Mouse (Mus musculus): Measurements from ENCODE around the gene Ankrd34a. TPM values are rescaled to one million over a fixed set of nuclear protein-coding genes. Genes with fewer than 3 reads are reported as not detected.

The Ankrd34a gene
- polyA plus RNA-seq, 1 experiment: 12.4 TPM

DNA sequence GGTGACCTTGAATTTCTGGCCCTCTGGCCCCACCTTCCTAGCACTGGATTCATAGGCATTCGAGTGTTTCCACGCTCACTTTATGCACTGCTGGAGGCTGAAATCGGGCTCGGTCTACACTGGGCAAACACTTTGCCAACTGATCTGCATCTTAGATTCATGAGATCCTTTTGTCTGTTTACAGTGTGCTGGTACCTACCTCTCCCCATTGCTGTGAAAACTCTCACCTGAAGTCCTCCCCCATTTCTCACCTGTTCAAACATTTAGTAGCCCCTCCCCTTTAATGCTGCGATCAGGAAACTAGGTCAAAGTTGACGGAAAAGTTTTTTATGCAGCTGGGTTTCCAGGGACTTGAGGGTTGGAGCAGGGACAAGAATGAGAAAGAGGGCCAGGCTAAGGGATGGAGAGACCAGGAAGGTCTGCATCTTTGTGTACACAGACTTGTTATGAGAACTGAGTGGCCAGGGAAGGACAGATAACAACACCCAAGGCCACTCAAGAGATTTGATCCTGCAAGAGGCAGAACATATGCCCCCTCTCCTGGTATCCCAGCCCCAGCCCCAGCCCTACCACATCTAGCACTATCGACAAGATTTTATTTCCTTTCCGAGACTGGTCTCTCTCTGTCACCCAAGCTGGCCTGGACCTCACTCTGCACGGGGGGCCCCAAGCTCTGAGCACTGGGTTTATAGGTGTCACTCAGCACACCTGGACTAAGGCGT is 32.4 kb upstream of the Ankrd34a start:
- no peak for DNase-seq (ENCODE audit: low read depth)
- TF ChIP-seq POLR2A (IDR thresholded peaks at IDR 0.05; ENCODE audit: borderline replicate concordance, extremely low read depth, insufficient read depth, insufficient read length, poor library complexity, severe bottlenecking) (no peak), CTCF (IDR thresholded peaks at IDR 0.05; ENCODE audit: borderline replicate concordance, extremely low read depth, insufficient read depth, insufficient read length) (no peak)

DNA sequence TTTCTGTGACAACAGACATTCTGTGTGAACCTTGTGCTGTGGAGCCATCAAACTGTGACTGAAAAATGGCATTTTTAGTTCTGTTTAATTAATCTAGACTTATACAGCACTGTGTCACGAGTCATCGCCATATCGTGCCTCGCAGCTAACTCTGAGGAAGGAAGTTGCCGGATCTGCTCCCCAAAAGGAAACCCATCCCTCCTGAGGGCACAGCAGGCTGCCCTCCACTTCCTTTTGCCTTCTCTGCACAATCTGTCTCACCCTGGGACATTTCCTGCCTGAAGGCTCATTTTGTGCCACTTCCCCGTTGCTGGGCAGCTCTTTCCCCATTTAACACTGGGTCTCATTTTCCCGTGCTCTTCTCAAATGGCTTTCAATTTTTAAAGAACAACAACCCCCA is 31.8 kb upstream of the Ankrd34a start:
- TF ChIP-seq CTCF (IDR thresholded peaks at IDR 0.05; ENCODE audit: borderline replicate concordance, extremely low read depth, insufficient read depth, insufficient read length) (no peak), POLR2A (IDR thresholded peaks at IDR 0.05; ENCODE audit: borderline replicate concordance, extremely low read depth, insufficient read depth, insufficient read length, poor library complexity, severe bottlenecking) (no peak)
- no peak for DNase-seq (ENCODE audit: low read depth)

DNA sequence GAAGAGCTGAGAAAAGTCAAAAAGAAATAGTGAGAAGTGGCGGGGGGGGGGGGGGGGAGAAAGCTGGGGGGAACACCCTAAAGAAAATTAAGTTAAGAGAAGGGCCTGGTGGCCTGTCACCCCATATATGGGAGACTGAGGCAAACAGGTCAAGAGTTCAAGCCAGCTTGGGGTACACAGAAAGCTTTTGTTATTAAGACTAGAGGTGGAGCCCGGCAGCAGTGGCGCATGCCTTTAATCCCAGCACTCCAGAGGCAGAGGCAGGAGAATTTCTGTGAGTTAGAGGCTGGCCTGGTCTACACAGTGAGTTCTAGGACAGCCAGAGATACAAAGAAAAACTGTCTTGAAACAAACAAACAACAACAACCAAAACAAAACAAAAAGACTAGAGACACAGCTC is 31.3 kb upstream of the Ankrd34a start:
- DNase-seq (ENCODE audit: low read depth): no peak
- TF ChIP-seq POLR2A (IDR thresholded peaks at IDR 0.05; ENCODE audit: borderline replicate concordance, extremely low read depth, insufficient read depth, insufficient read length, poor library complexity, severe bottlenecking) (no peak), CTCF (IDR thresholded peaks at IDR 0.05; ENCODE audit: borderline replicate concordance, extremely low read depth, insufficient read depth, insufficient read length) (no peak)

DNA sequence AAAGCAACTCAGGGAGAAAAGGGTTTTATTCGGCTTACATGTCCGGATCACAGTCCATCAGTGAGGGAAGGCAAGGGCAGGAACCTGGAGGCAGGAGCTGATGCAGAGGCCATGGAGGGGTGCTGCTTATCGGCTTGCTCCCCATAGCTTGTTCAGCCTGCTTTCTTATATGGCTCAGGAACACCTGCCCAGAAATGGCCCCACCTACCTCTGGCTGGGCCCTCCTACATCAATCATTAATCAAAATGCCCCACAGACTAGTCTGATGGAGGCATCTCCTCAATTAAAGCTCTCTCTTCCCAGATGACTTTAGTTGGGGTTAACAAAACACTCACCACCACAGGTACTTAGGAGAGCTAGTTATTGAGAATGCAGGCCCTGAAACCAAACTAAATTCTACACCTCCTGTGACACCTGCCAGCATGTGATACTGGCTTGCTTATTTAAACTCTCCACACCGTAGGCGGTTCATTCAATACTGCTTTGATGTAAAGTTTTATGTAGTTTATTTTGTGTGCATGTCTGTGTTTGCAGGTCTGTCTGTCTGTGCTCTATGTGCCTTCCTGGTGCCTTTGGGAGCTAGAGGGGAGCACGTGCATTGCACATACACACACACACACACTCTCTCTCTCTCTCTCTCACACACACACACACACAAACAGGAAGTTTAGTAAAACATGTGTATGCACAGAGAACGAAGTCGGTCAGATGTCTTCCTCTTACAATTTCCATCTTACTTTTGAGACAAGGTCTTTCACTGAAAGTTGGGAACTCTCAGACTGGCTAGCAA is 29.6 kb upstream of the Ankrd34a start:
- TF ChIP-seq CTCF (IDR thresholded peaks at IDR 0.05; ENCODE audit: borderline replicate concordance, extremely low read depth, insufficient read depth, insufficient read length) (no peak), POLR2A (IDR thresholded peaks at IDR 0.05; ENCODE audit: borderline replicate concordance, extremely low read depth, insufficient read depth, insufficient read length, poor library complexity, severe bottlenecking) (no peak)
- DNase-seq (ENCODE audit: low read depth): no peak

DNA sequence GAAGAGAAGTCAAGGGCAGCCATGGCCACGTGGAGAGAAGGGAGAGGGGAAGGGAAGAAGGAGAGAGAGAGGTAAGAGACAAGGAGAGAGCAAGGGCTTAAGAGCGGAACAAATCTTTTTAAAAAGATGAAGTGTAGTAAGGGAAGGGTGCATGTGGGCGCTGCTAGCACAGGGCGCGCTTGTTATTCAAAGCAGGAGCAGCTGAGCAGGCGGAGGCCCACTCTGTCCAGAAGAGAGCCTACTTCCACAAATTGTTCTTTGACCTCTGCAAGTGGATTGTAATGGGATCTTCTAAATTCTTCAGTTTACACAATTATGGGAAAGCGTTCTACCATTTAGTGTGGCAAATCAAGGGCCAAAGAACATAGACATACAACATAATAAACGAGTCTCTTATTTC is 27.8 kb upstream of the Ankrd34a start:
- TF ChIP-seq CTCF (IDR thresholded peaks at IDR 0.05; ENCODE audit: borderline replicate concordance, extremely low read depth, insufficient read depth, insufficient read length): no peak
- no peak for DNase-seq (ENCODE audit: low read depth)

DNA sequence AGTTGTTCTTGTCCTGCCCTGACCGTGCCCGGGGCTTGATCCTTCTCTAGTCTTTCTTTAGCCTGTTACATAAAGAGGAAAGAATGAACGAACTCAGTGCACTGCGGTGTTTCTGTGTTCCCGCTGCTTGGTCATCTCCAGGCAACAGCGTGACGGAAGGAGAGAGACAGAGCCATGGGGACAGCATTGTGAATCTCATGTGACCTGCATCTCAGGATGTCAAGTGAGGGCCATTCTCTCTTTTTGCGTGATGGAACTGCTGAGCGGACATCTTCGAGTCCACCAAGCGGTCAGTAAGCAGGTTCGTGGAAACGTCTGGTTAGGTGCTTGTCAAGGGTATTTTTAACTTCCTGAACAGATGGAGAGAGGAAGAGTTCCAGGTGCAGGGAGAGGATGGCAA is 26.9 kb upstream of the Ankrd34a start:
- TF ChIP-seq CTCF (IDR thresholded peaks at IDR 0.05; ENCODE audit: borderline replicate concordance, extremely low read depth, insufficient read depth, insufficient read length): no peak
- DNase-seq (ENCODE audit: low read depth): no peak

DNA sequence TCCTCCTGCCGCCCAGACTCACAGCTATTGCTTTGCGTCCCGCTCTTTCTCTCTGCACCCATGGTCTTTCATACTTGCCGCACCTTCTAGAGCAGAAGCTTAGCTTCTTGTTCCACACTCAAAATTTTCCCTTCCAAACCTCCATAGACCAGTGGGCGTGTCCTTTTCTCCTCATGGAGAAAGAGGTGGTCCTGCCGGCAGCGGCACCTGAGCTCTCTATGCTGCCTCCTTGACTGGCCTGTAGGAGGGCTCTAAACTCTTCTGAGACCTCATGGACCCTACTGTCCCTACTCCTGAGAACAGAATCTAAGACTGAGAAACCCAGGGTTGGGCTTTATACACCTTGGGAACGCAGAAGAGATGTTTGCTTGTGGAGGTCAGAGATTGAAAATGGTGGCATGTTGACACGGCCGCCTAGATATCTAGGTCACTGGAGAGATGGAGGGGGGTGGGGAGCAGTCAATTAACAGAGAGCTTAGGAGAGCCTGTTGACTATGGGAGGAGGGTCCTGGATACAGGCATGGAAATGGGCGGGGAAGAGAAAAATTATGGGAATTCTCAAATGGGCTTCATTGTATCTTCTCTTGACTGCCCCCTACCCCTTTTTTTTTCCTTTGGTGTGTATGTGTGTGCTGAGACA is 26.4 kb upstream of the Ankrd34a start:
- TF ChIP-seq CTCF (IDR thresholded peaks at IDR 0.05; ENCODE audit: borderline replicate concordance, extremely low read depth, insufficient read depth, insufficient read length) (no peak), POLR2A (IDR thresholded peaks at IDR 0.05; ENCODE audit: borderline replicate concordance, extremely low read depth, insufficient read depth, insufficient read length, poor library complexity, severe bottlenecking) (no peak)
- DNase-seq (ENCODE audit: low read depth): no peak

DNA sequence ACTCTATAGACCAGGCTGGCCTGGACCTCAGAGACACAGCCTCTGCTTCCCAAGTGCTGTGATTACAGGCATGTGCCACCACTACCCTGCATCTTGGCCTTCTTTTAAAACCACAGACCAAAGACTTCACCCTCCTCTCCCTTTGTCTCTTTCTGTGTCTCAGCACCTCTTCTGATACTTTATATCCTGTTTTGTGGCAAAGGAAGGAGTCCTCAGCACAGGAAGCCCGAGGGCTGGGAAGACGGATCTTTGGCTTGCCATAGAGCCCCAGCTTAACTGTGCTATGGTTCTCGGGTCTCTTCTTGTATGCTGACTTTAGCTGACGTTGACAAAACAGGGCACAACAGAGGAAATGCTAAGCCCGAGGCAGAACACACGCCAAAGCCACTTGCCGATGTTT is 25.8 kb upstream of the Ankrd34a start:
- TF ChIP-seq CTCF (IDR thresholded peaks at IDR 0.05; ENCODE audit: borderline replicate concordance, extremely low read depth, insufficient read depth, insufficient read length) (no peak), POLR2A (IDR thresholded peaks at IDR 0.05; ENCODE audit: borderline replicate concordance, extremely low read depth, insufficient read depth, insufficient read length, poor library complexity, severe bottlenecking) (no peak)
- no peak for DNase-seq (ENCODE audit: low read depth)

DNA sequence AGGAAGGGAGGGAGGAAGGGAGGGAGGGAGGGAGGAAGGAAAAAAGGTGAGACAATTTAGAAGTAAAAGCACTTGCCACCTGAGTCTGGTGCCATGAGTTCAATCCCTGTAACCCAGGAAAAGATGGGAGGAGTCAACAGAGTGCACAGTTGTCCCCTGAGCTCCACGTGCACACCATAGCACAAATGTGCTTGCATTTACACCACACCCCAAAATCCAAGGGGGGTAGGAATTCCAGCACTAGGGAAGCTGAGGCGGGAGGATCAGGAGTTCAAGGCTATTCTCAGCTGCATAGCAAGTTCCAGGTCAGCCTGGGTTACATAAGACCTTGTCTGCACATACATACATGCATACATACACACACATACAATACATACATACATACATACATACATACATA is 25.1 kb upstream of the Ankrd34a start:
- TF ChIP-seq POLR2A (IDR thresholded peaks at IDR 0.05; ENCODE audit: borderline replicate concordance, extremely low read depth, insufficient read depth, insufficient read length, poor library complexity, severe bottlenecking) (no peak), CTCF (IDR thresholded peaks at IDR 0.05; ENCODE audit: borderline replicate concordance, extremely low read depth, insufficient read depth, insufficient read length) (no peak)
- DNase-seq (ENCODE audit: low read depth): no peak

DNA sequence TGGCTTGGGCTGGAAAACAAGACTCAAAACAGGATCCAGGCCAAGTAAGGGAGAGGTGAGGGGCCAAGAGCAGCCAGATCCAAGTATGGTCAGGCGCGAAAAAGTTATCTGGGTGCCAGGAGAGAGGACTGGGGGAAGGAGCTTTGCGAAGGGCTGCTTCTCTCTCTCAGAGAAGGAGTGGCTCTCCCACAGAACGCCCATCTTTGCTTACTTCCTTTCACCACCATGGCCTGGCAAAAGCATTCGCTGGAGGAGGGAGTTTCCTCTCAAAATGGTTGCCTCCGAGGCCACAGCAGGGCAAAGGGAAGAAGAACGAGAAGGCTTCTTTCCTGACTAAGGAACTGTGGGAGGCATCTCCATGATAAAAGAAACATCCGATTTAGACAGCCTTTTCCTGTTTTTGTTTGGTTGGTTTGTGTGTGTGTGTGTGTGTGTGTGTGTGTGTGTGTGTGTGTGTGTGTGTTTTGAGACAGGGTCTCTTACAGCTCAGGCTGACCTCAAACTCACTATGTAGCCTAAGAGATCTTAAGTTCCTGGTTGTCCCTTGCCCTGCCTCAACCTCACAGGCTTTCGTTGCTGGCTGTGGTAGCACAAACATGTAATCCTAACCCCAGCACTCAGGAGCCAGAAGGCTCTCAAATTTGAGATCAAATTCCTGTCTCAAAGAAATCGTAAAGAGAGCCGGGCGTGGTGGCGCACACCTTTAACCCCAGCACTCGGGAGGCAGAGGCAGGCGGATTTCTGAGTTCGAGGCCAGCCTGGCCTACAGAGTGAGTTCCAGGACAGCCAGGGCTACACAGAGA is 24.3 kb upstream of the Ankrd34a start:
- no peak for TF ChIP-seq CTCF (IDR thresholded peaks at IDR 0.05; ENCODE audit: borderline replicate concordance, extremely low read depth, insufficient read depth, insufficient read length)
- no peak for TF ChIP-seq POLR2A (IDR thresholded peaks at IDR 0.05; ENCODE audit: borderline replicate concordance, extremely low read depth, insufficient read depth, insufficient read length, poor library complexity, severe bottlenecking)
- DNase-seq (ENCODE audit: low read depth): no peak

All from brain, embryonic 14.5 days (tissue).